In the genomic region with DNA sequence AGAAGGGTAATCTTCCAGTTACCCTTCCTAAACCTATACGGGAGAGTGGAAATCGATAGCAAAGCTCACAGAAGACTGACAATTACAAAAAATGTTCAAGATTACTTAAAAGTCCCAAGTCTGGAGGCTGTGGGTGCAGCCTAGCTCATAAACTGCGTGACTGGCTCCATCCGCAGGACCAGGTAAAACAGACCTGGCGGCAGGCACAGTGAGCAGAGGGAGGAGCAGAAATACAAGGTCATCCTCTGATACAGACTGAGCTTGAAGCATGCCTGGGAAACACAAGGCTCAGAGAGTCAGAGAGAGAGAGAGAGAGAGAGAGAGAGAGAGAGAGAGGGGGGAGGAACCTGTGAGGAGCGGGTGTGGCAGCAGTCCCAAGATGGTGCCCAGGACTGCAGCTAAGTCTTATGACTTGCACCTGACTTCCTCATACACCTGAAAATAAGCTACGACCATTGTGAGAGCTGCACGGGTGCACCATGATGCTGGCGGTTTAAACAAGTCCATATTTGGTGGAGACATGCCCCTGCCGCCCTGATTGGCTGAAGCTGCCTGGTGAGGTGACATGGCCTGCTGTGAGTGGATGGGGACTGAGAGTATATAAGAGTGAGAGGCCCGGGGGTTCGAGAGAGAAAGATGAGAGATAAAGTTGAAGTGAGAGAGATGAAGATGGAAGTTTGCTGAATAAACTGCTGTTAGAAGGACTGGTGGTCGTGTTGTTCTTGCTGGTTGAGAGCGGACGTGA, we compare ENCODE assay signal across 16 mouse cellular contexts. TPM values are rescaled to one million over a fixed set of nuclear protein-coding genes. Genes with fewer than 3 reads are reported as not detected.
DNase-seq lines count a peak whose midpoint lies in the region; ATAC-seq and TF ChIP-seq lines count a peak whose summit lies in the region.
"Not testable (repeated sequence)": the region's sequence is repeated elsewhere in the genome, so short reads cannot be mapped to it uniquely, and the experiment has no call there.
"Had no signal": no experiment of that assay in that cellular context is flagged by ENCODE, and none has a peak within 500 bp of the region (broad histone marks: within the 10 kb centered on the region; RNA-seq: fewer than 3 reads in every experiment).

No protein-coding gene starts in this region.

- H3K9me3 ChIP-seq in E14TG2a.4 (ENCODE audit: low read length); forebrain, embryonic 11.5 days (ENCODE audit: control insufficient read depth, low read length); heart, embryonic 11.5 days (replicated peaks; ENCODE audit: control insufficient read depth, low read length); hindbrain, postnatal 0 days (ENCODE audit: low read length); midbrain, embryonic 10.5 days (replicated peaks); neural tube, embryonic 12.5 days: not testable (repeated sequence)

- H3K4me2 ChIP-seq in forebrain, embryonic 11.5 days (ENCODE audit: low read depth, low read length, severe bottlenecking): peak overlapping the region; percentile 34; the same call in 1 of the 2 replicates
- not testable (repeated sequence) for H3K4me2 ChIP-seq in heart, embryonic 11.5 days
- peak overlapping the region; percentile 48 for H3K4me2 ChIP-seq in hindbrain, postnatal 0 days (ENCODE audit: low read depth, low read length)
- peak overlapping the region; percentile 51 for H3K4me2 ChIP-seq in neural tube, embryonic 12.5 days (replicated peaks)

- H3K4me3 ChIP-seq in E14TG2a.4 (replicated peaks; ENCODE audit: low read length): 0 out of 2 replicates have a peak overlapping the region, but pooled peaks have one; percentile 21
- not testable (repeated sequence) for H3K4me3 ChIP-seq in forebrain, embryonic 11.5 days (ENCODE audit: low read depth, low read length); heart, embryonic 11.5 days (ENCODE audit: low read depth, low read length); neural tube, embryonic 12.5 days
- peak overlapping the region; percentile 13; the same call in 1 of the 2 replicates for H3K4me3 ChIP-seq in hindbrain, postnatal 0 days (ENCODE audit: low read length)
- peak overlapping the region; percentile 20 for H3K4me3 ChIP-seq in midbrain, embryonic 10.5 days

- not testable (repeated sequence) for TF ChIP-seq CTCF in E14TG2a.4 (conservative IDR thresholded peaks at IDR 0.05; ENCODE audit: low read length); hindbrain, postnatal 0 days (IDR thresholded peaks at IDR 0.05; ENCODE audit: low read depth)

- not testable (repeated sequence) for ATAC-seq in forebrain, embryonic 11.5 days (replicated peaks; ENCODE audit: low FRiP score); heart, embryonic 11.5 days (replicated peaks; ENCODE audit: insufficient number of reproducible peaks, low FRiP score, low TSS enrichment)
- peak; percentile 65 for ATAC-seq in hindbrain, postnatal 0 days
- peak; percentile 51 for ATAC-seq in neural tube, embryonic 12.5 days (ENCODE audit: low FRiP score, low read depth)

- 77% methylated on average over 15 of the region's 15 CpGs for WGBS in forebrain, embryonic 11.5 days
- WGBS in heart, embryonic 11.5 days (ENCODE audit: insufficient replicate concordance): 66% methylated on average over 15 of the region's 15 CpGs
- WGBS in hindbrain, postnatal 0 days: 40% methylated on average over 15 of the region's 15 CpGs
- 77% methylated on average over 15 of the region's 15 CpGs for WGBS in midbrain, embryonic 10.5 days
- WGBS in neural tube, embryonic 12.5 days: 65% methylated on average over 15 of the region's 15 CpGs

- DNase-seq in cerebellum, postnatal 10 days: peak; percentile 52 to 54
- DNase-seq in forebrain, embryonic 11.5 days (ENCODE audit: low spot score); midbrain, embryonic 10.5 days (ENCODE audit: low spot score): not testable (repeated sequence)
- DNase-seq in hindbrain, postnatal 0 days (ENCODE audit: low spot score): peak; percentile 53
- DNase-seq in right cerebral cortex, postnatal 25 days: peak; percentile 48

- peak overlapping the region; percentile 33; the same call in 1 of the 2 replicates for H3K9ac ChIP-seq in forebrain, embryonic 11.5 days (ENCODE audit: low read length)
- H3K9ac ChIP-seq in heart, embryonic 11.5 days (ENCODE audit: low read depth, low read length): not testable (repeated sequence)
- peak overlapping the region; percentile 59 for H3K9ac ChIP-seq in hindbrain, postnatal 0 days (replicated peaks; ENCODE audit: low read length)
- H3K9ac ChIP-seq in neural tube, embryonic 12.5 days: peak overlapping the region; percentile 44

- H3K27me3 ChIP-seq in E14TG2a.4 (ENCODE audit: insufficient read depth, low read length); forebrain, embryonic 11.5 days (ENCODE audit: control insufficient read depth, insufficient read depth, low read length); heart, embryonic 11.5 days (ENCODE audit: control insufficient read depth, insufficient read depth, low read length); hindbrain, postnatal 0 days (ENCODE audit: insufficient read depth, low read length); midbrain, embryonic 10.5 days (ENCODE audit: low read depth, poor library complexity, severe bottlenecking); neural tube, embryonic 12.5 days (replicated peaks): not testable (repeated sequence)

- peak overlapping the region; percentile 90 for H3K27ac ChIP-seq in forebrain, embryonic 11.5 days (ENCODE audit: low read depth, low read length)
- H3K27ac ChIP-seq in heart, embryonic 11.5 days (ENCODE audit: low read depth, low read length): 0 out of 2 replicates have a peak overlapping the region, but pooled peaks have one; percentile 15
- H3K27ac ChIP-seq in hindbrain, postnatal 0 days: peak overlapping the region; percentile 97
- H3K27ac ChIP-seq in midbrain, embryonic 10.5 days (replicated peaks): peak overlapping the region; percentile 97
- H3K27ac ChIP-seq in neural tube, embryonic 12.5 days: peak overlapping the region; percentile 95

- H3K4me1 ChIP-seq in E14TG2a.4 (replicated peaks; ENCODE audit: low read depth, low read length): peaks cover 78% of the 10 kb centered on the region
- H3K4me1 ChIP-seq in forebrain, embryonic 11.5 days (replicated peaks; ENCODE audit: control insufficient read depth, insufficient read depth, low read length): peaks cover 29% of the 10 kb centered on the region
- peaks cover 16% of the 10 kb centered on the region for H3K4me1 ChIP-seq in heart, embryonic 11.5 days (ENCODE audit: control insufficient read depth, insufficient read depth, low read length)
- H3K4me1 ChIP-seq in hindbrain, postnatal 0 days (ENCODE audit: insufficient read depth, low read length): peaks cover 23% of the 10 kb centered on the region
- peaks cover 67% of the 10 kb centered on the region for H3K4me1 ChIP-seq in midbrain, embryonic 10.5 days
- peaks cover 45% of the 10 kb centered on the region for H3K4me1 ChIP-seq in neural tube, embryonic 12.5 days

- not testable (repeated sequence) for H3K36me3 ChIP-seq in E14TG2a.4 (ENCODE audit: insufficient read depth, low read length); forebrain, embryonic 11.5 days (ENCODE audit: control insufficient read depth, insufficient read depth, low read length); heart, embryonic 11.5 days (ENCODE audit: control insufficient read depth, insufficient read depth, low read length); hindbrain, postnatal 0 days (ENCODE audit: insufficient read depth, low read length); midbrain, embryonic 10.5 days; neural tube, embryonic 12.5 days

RNA-seq across cellular contexts. Expression of a gene that starts 18.2 kb away (rescaled TPM):
- 5,083 and 5,852 TPM in 2 replicates for polyA plus RNA-seq in forebrain, embryonic 11.5 days (2014; fragmentation: Nextera tagmentation; extraction: Ambion mirVana)
- polyA plus RNA-seq in heart, embryonic 11.5 days (2014; fragmentation: Nextera tagmentation; extraction: Ambion mirVana): 1,237 and 1,376 TPM in 2 replicates
- 18,723 and 19,179 TPM in 2 replicates for total RNA-seq in hindbrain, postnatal 0 days (2014; rRNA removed)
- 11,647 and 12,500 TPM in 2 replicates for polyA plus RNA-seq in hindbrain, postnatal 0 days (2015; fragmentation: Nextera tagmentation; extraction: Ambion mirVana)
- 4,467 and 6,520 TPM in 2 replicates for polyA plus RNA-seq in midbrain, embryonic 10.5 days (2016; fragmentation: Nextera tagmentation; extraction: Ambion mirVana)
- 10,701 and 10,796 TPM in 2 replicates for polyA plus RNA-seq in neural tube, embryonic 12.5 days (2016; fragmentation: Nextera tagmentation; extraction: Ambion mirVana)

RNA-seq across cellular contexts. Expression of a gene that starts 18.4 kb away (rescaled TPM):
- not detected in 2 replicates for polyA plus RNA-seq in forebrain, embryonic 11.5 days (2014; fragmentation: Nextera tagmentation; extraction: Ambion mirVana)
- not detected in 2 replicates for polyA plus RNA-seq in heart, embryonic 11.5 days (2014; fragmentation: Nextera tagmentation; extraction: Ambion mirVana)
- total RNA-seq in hindbrain, postnatal 0 days (2014; rRNA removed): 1,661 and 1,767 TPM in 2 replicates
- not detected in 2 replicates for polyA plus RNA-seq in hindbrain, postnatal 0 days (2015; fragmentation: Nextera tagmentation; extraction: Ambion mirVana)
- not detected in 2 replicates for polyA plus RNA-seq in midbrain, embryonic 10.5 days (2016; fragmentation: Nextera tagmentation; extraction: Ambion mirVana)
- not detected in 2 replicates for polyA plus RNA-seq in neural tube, embryonic 12.5 days (2016; fragmentation: Nextera tagmentation; extraction: Ambion mirVana)
- total RNA-seq: gastrocnemius, postnatal 4 days; hematopoietic stem cell, adult 5-6 weeks had no signal
- polyA plus RNA-seq: heart, embryonic 14.5 days; limb, embryonic 11.5 days; liver, embryonic 13.5 days; lung, embryonic 16.5 days; Patski; stomach, embryonic 15.5 days had no signal

RNA-seq across cellular contexts. Expression of a gene that starts 37.4 kb away (rescaled TPM):
- 2,366 and 2,605 TPM in 2 replicates for polyA plus RNA-seq in forebrain, embryonic 11.5 days (2014; fragmentation: Nextera tagmentation; extraction: Ambion mirVana)
- polyA plus RNA-seq in heart, embryonic 11.5 days (2014; fragmentation: Nextera tagmentation; extraction: Ambion mirVana): 1,819 and 1,826 TPM in 2 replicates
- total RNA-seq in hindbrain, postnatal 0 days (2014; rRNA removed): 3,512 and 3,813 TPM in 2 replicates
- polyA plus RNA-seq in hindbrain, postnatal 0 days (2015; fragmentation: Nextera tagmentation; extraction: Ambion mirVana): 1,613 and 1,711 TPM in 2 replicates
- polyA plus RNA-seq in midbrain, embryonic 10.5 days (2016; fragmentation: Nextera tagmentation; extraction: Ambion mirVana): 2,448 and 2,588 TPM in 2 replicates
- 1,299 and 1,329 TPM in 2 replicates for polyA plus RNA-seq in neural tube, embryonic 12.5 days (2016; fragmentation: Nextera tagmentation; extraction: Ambion mirVana)

RNA-seq across cellular contexts. Expression of a gene that starts 53.7 kb away (rescaled TPM):
- 8.7 and 9.4 TPM in 2 replicates for polyA plus RNA-seq in forebrain, embryonic 11.5 days (2014; fragmentation: Nextera tagmentation; extraction: Ambion mirVana)
- 4.0 and 5.7 TPM in 2 replicates for polyA plus RNA-seq in heart, embryonic 11.5 days (2014; fragmentation: Nextera tagmentation; extraction: Ambion mirVana)
- total RNA-seq in hindbrain, postnatal 0 days (2014; rRNA removed): 28.7 and 51.0 TPM in 2 replicates
- 20.0 and 20.9 TPM in 2 replicates for polyA plus RNA-seq in hindbrain, postnatal 0 days (2015; fragmentation: Nextera tagmentation; extraction: Ambion mirVana)
- 24.7 and 28.6 TPM in 2 replicates for polyA plus RNA-seq in midbrain, embryonic 10.5 days (2016; fragmentation: Nextera tagmentation; extraction: Ambion mirVana)
- polyA plus RNA-seq in neural tube, embryonic 12.5 days (2016; fragmentation: Nextera tagmentation; extraction: Ambion mirVana): 35.9 and 40.0 TPM in 2 replicates

RNA-seq across cellular contexts. Expression of a gene that starts 57.9 kb away (rescaled TPM):
- 142 and 160 TPM in 2 replicates for polyA plus RNA-seq in forebrain, embryonic 11.5 days (2014; fragmentation: Nextera tagmentation; extraction: Ambion mirVana)
- polyA plus RNA-seq in heart, embryonic 11.5 days (2014; fragmentation: Nextera tagmentation; extraction: Ambion mirVana): 167 and 169 TPM in 2 replicates
- 43.8 and 58.3 TPM in 2 replicates for total RNA-seq in hindbrain, postnatal 0 days (2014; rRNA removed)
- 24.0 and 24.2 TPM in 2 replicates for polyA plus RNA-seq in hindbrain, postnatal 0 days (2015; fragmentation: Nextera tagmentation; extraction: Ambion mirVana)
- 118 and 129 TPM in 2 replicates for polyA plus RNA-seq in midbrain, embryonic 10.5 days (2016; fragmentation: Nextera tagmentation; extraction: Ambion mirVana)
- 62.0 and 64.6 TPM in 2 replicates for polyA plus RNA-seq in neural tube, embryonic 12.5 days (2016; fragmentation: Nextera tagmentation; extraction: Ambion mirVana)

Comparison
In these comparisons a context has a peak if more than half of its experiments do, and no peak if none do; other contexts are left out.
1. H3K27ac ChIP-seq: peak in every context shown above with its lines; median percentile 97 in hindbrain, postnatal 0 days; 97 in midbrain, embryonic 10.5 days; 95 in neural tube, embryonic 12.5 days; 90 in forebrain, embryonic 11.5 days; 15 in heart, embryonic 11.5 days.